Mouse (Mus musculus) kidney, adult 8-10 months (tissue): ENCODE measurements around the gene Tbccd1.
"Not testable (repeated sequence)": the region's sequence is repeated elsewhere in the genome, so short reads cannot be mapped to it uniquely, and the experiment has no call there.

Experiments
- DNase-seq, 2 experiments: peaks; one replicate each; pipeline ENCODE4 v3.0.0; 2022

Tbccd1 gene

GRCm38 (mm10) chr16:22779228-22779835 is 78.1 kb downstream of the Tbccd1 start:
- DNase-seq: no peak

GRCm38 (mm10) chr16:22778296-22778695 is 79.2 kb downstream of the Tbccd1 start:
- not testable (repeated sequence) for DNase-seq

GRCm38 (mm10) chr16:22775471-22775985 is 81.9 kb downstream of the Tbccd1 start:
- DNase-seq: no peak

- no peak for DNase-seq
Observed at GRCm38 (mm10) chr16:22768661-22769060, 88.8 kb downstream of the Tbccd1 start.

- DNase-seq: no peak
Observed at GRCm38 (mm10) chr16:22767405-22767804, 90.1 kb downstream of the Tbccd1 start.

GRCm38 (mm10) chr16:22766738-22767211 is 90.7 kb downstream of the Tbccd1 start:
- DNase-seq: no peak

- DNase-seq: no peak
Observed at GRCm38 (mm10) chr16:22765531-22765930, 91.9 kb downstream of the Tbccd1 start.
